Comparison of ENCODE assay signal across 19 mouse cellular contexts in the genomic region with DNA sequence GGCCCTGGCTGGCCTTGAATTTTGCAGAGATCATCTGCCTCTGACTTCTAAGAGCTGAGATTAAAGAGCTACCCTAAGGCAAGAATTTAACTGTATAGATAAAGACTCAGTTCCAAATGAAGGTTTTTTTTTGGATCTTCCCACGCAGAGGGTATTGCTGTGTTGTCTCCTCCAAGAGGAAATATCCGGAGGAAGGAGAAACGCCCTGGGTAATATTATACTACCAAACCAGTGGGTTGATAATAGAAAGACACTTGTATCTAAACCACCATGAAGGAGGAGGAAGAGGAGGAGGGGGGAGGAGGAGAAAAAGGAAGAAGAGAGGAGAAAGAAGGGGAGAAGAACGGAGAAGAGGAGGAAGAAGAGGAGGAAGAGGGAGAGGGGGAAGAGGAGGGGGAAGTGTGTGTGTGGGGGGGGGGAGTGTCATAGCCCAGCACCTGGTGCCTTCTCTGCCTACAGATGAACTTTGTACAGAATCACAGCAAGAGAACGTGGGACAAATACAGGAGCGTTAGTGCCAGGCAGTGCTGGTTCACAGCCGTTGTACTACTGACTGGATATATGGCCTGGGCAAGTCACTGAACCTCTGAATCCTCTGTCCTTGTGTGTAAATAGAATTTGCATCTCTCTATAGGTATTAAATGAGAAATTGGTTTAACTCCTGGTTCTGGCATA. TPM values are rescaled to one million over a fixed set of nuclear protein-coding genes. Genes with fewer than 3 reads are reported as not detected.
DNase-seq lines count a peak whose midpoint lies in the region; ATAC-seq and TF ChIP-seq lines count a peak whose summit lies in the region.
"Had no signal": no experiment of that assay in that cellular context is flagged by ENCODE, and none has a peak within 500 bp of the region (broad histone marks: within the 10 kb centered on the region; RNA-seq: fewer than 3 reads in every experiment).

No protein-coding gene starts in this region.

- TF ChIP-seq CTCF in lung, postnatal 0 days (IDR thresholded peaks at IDR 0.05), result no peak
- no peak for TF ChIP-seq CTCF in intestine, postnatal 0 days (IDR thresholded peaks at IDR 0.05; ENCODE audit: low read depth)
- TF ChIP-seq CTCF in small intestine, adult 2 months (IDR thresholded peaks at IDR 0.05; ENCODE audit: extremely low read depth, insufficient read length, insufficient replicate concordance, low read depth, low read length), result no peak

- H3K27me3 ChIP-seq in heart, embryonic 12.5 days (replicated peaks), result peaks cover 82% of the 10 kb centered on the region
- peaks cover 14% of the 10 kb centered on the region; the same call in 1 of the 2 replicates for H3K27me3 ChIP-seq in lung, postnatal 0 days (replicated peaks; ENCODE audit: insufficient read depth, low read length)
- H3K27me3 ChIP-seq in intestine, postnatal 0 days (replicated peaks; ENCODE audit: control insufficient read depth, insufficient read depth, low read length), result peaks cover under 1% of the 10 kb centered on the region; the same call in 1 of the 2 replicates
- H3K27me3 ChIP-seq in small intestine, adult 2 months (ENCODE audit: control insufficient read depth, insufficient read depth, low read length), result peaks cover 2% of the 10 kb centered on the region; the same call in 1 of the 2 replicates

- WGBS in heart, embryonic 12.5 days, result 72% methylated on average over 7 of the region's 7 CpGs
- WGBS in lung, postnatal 0 days, result 61% methylated on average over 7 of the region's 7 CpGs
- WGBS in intestine, postnatal 0 days, result 44% methylated on average over 7 of the region's 7 CpGs
- 22% methylated on average over 7 of the region's 7 CpGs for WGBS in small intestine, adult 2 months

- TF ChIP-seq EP300 in lung, postnatal 0 days (IDR thresholded peaks at IDR 0.05), result no peak

- no peak for DNase-seq in heart, adult 9 months (ENCODE audit: low spot score in 2 of 2)
- DNase-seq in lung, postnatal 0 days (ENCODE audit: low spot score), result no peak
- no peak for DNase-seq in lung, postnatal 36 days
- DNase-seq in kidney, postnatal 14 days, result no peak
- DNase-seq: adrenal gland, postnatal 36 days; cerebellum, postnatal 25 days; retina, postnatal 1 day had no signal

- H3K4me3 ChIP-seq in heart, embryonic 12.5 days, result no peak overlapping the region
- H3K4me3 ChIP-seq in lung, postnatal 0 days (ENCODE audit: low read depth, low read length), result no peak overlapping the region
- no peak overlapping the region for H3K4me3 ChIP-seq in intestine, postnatal 0 days (ENCODE audit: low read depth, low read length)
- H3K4me3 ChIP-seq in small intestine, adult 2 months (ENCODE audit: low read depth, low read length), result no peak overlapping the region

- H3K4me2 ChIP-seq in heart, embryonic 12.5 days, result peak overlapping the region; percentile 85
- H3K4me2 ChIP-seq in lung, postnatal 0 days (replicated peaks; ENCODE audit: low read depth, low read length), result no peak overlapping the region
- peak overlapping the region; percentile 67 for H3K4me2 ChIP-seq in intestine, postnatal 0 days (replicated peaks; ENCODE audit: low read depth)

- H3K36me3 ChIP-seq in heart, embryonic 12.5 days, result no peaks in the 10 kb centered on the region
- no peaks in the 10 kb centered on the region for H3K36me3 ChIP-seq in lung, postnatal 0 days (ENCODE audit: insufficient read depth, low read length)
- no peaks in the 10 kb centered on the region for H3K36me3 ChIP-seq in intestine, postnatal 0 days (ENCODE audit: control insufficient read depth, insufficient read depth)
- H3K36me3 ChIP-seq in small intestine, adult 2 months (ENCODE audit: control insufficient read depth, insufficient read depth, low read length), result no peaks in the 10 kb centered on the region
- H3K36me3 ChIP-seq: embryonic facial prominence, embryonic 10.5 days; forebrain, embryonic 10.5 days; midbrain, embryonic 12.5 days had no signal

- H3K27ac ChIP-seq in heart, embryonic 12.5 days (ENCODE audit: poor library complexity, severe bottlenecking), result no peak overlapping the region
- 0 out of 2 replicates have a peak overlapping the region, but pooled peaks have one; percentile 16 for H3K27ac ChIP-seq in lung, postnatal 0 days (ENCODE audit: low read length)
- H3K27ac ChIP-seq in intestine, postnatal 0 days (ENCODE audit: low read depth, low read length), result peak overlapping the region; percentile 87
- H3K27ac ChIP-seq in small intestine, adult 2 months (ENCODE audit: insufficient read depth, low read depth, low read length), result peak overlapping the region; percentile 71
- H3K27ac ChIP-seq: embryonic facial prominence, embryonic 10.5 days; forebrain, embryonic 10.5 days; midbrain, embryonic 12.5 days had no signal

- peaks cover 20% of the 10 kb centered on the region for H3K4me1 ChIP-seq in heart, embryonic 12.5 days (replicated peaks)
- peaks cover 10% of the 10 kb centered on the region for H3K4me1 ChIP-seq in lung, postnatal 0 days (ENCODE audit: insufficient read depth, low read depth, low read length)
- H3K4me1 ChIP-seq in intestine, postnatal 0 days (replicated peaks; ENCODE audit: control insufficient read depth, insufficient read depth, low read length), result no peaks in the 10 kb centered on the region
- peaks cover 11% of the 10 kb centered on the region for H3K4me1 ChIP-seq in small intestine, adult 2 months (ENCODE audit: control insufficient read depth, insufficient read depth, insufficient read length, low read length)

- no peak overlapping the region for H3K9ac ChIP-seq in heart, embryonic 12.5 days
- no peak overlapping the region for H3K9ac ChIP-seq in lung, postnatal 0 days (replicated peaks; ENCODE audit: low read depth)
- no peak overlapping the region for H3K9ac ChIP-seq in intestine, postnatal 0 days (ENCODE audit: low read depth, low read length)
- H3K9ac ChIP-seq: midbrain, embryonic 12.5 days had no signal

- no peaks in the 10 kb centered on the region for H3K9me3 ChIP-seq in heart, embryonic 12.5 days (replicated peaks)
- H3K9me3 ChIP-seq in lung, postnatal 0 days (ENCODE audit: low read length), result no peaks in the 10 kb centered on the region
- H3K9me3 ChIP-seq in intestine, postnatal 0 days (ENCODE audit: control insufficient read depth), result no peaks in the 10 kb centered on the region
- H3K9me3 ChIP-seq: embryonic facial prominence, embryonic 10.5 days; forebrain, embryonic 10.5 days; midbrain, embryonic 12.5 days had no signal

- no peak for TF ChIP-seq POLR2A in small intestine, adult 2 months (IDR thresholded peaks at IDR 0.05; ENCODE audit: low read depth, low read length)

- ATAC-seq in heart, embryonic 12.5 days (ENCODE audit: insufficient number of reproducible peaks, low FRiP score), result no peak
- no peak for ATAC-seq in lung, postnatal 0 days
- ATAC-seq in intestine, postnatal 0 days, result no peak
- ATAC-seq in inflammation-experienced regulatory T-cells, adult 6 months, result no peak

RNA-seq across cellular contexts. Expression of gene Mt1, which starts 1.0 kb away (rescaled TPM):
- polyA plus RNA-seq in heart, embryonic 12.5 days (2016; fragmentation: Nextera tagmentation; extraction: Ambion mirVana), result 129 and 209 TPM in 2 replicates
- polyA plus RNA-seq in lung, postnatal 0 days (2015; fragmentation: Nextera tagmentation; extraction: Ambion mirVana), result 836 and 858 TPM in 2 replicates
- 2,068 and 2,262 TPM in 2 replicates for polyA plus RNA-seq in intestine, postnatal 0 days (2015; fragmentation: Nextera tagmentation; extraction: Ambion mirVana)
- polyA plus RNA-seq in small intestine, adult 2 months (2012; rRNA removed), result 966 and 1,593 TPM in 2 replicates
- 10 to 100 TPM in 1 of 3 experiments, 1 to 10 TPM in 2; 1.5 to 11.0 (median 2.6) TPM for polyA plus RNA-seq in inflammation-experienced regulatory T-cells, adult 6 months (2017; shearing (Covaris generic))

RNA-seq across cellular contexts. Expression of gene Mt2, which starts 5.4 kb away (rescaled TPM):
- polyA plus RNA-seq in heart, embryonic 12.5 days (2016; fragmentation: Nextera tagmentation; extraction: Ambion mirVana), result 23.6 and 39.2 TPM in 2 replicates
- polyA plus RNA-seq in lung, postnatal 0 days (2015; fragmentation: Nextera tagmentation; extraction: Ambion mirVana), result 143 and 159 TPM in 2 replicates
- 224 and 270 TPM in 2 replicates for polyA plus RNA-seq in intestine, postnatal 0 days (2015; fragmentation: Nextera tagmentation; extraction: Ambion mirVana)
- polyA plus RNA-seq in small intestine, adult 2 months (2012; rRNA removed), result 50.1 and 80.3 TPM in 2 replicates
- polyA plus RNA-seq in inflammation-experienced regulatory T-cells, adult 6 months (2017; shearing (Covaris generic)), result under 1 TPM in 1 of 3 experiments, not detected in 2; 0.94 TPM

RNA-seq across cellular contexts. Expression of gene Mt3, which starts 25.4 kb away (rescaled TPM):
- polyA plus RNA-seq in heart, embryonic 12.5 days (2016; fragmentation: Nextera tagmentation; extraction: Ambion mirVana), result 24.7 and 25.0 TPM in 2 replicates
- 2.6 TPM in 2 replicates for polyA plus RNA-seq in lung, postnatal 0 days (2015; fragmentation: Nextera tagmentation; extraction: Ambion mirVana)
- 4.4 and 4.7 TPM in 2 replicates for polyA plus RNA-seq in intestine, postnatal 0 days (2015; fragmentation: Nextera tagmentation; extraction: Ambion mirVana)
- polyA plus RNA-seq in small intestine, adult 2 months (2012; rRNA removed), result 0.90 and 2.8 TPM in 2 replicates
- polyA plus RNA-seq in inflammation-experienced regulatory T-cells, adult 6 months (2017; shearing (Covaris generic)), result 1 to 10 TPM in 1 of 3 experiments, not detected in 2; 5.9 TPM
- polyA plus RNA-seq: C2C12 had no signal

RNA-seq across cellular contexts. Expression of gene Nup93, which starts 36.5 kb away (rescaled TPM):
- 71.6 and 73.6 TPM in 2 replicates for polyA plus RNA-seq in heart, embryonic 12.5 days (2016; fragmentation: Nextera tagmentation; extraction: Ambion mirVana)
- polyA plus RNA-seq in lung, postnatal 0 days (2015; fragmentation: Nextera tagmentation; extraction: Ambion mirVana), result 26.7 and 27.1 TPM in 2 replicates
- 21.2 and 21.9 TPM in 2 replicates for polyA plus RNA-seq in intestine, postnatal 0 days (2015; fragmentation: Nextera tagmentation; extraction: Ambion mirVana)
- 3.6 and 5.4 TPM in 2 replicates for polyA plus RNA-seq in small intestine, adult 2 months (2012; rRNA removed)
- polyA plus RNA-seq in inflammation-experienced regulatory T-cells, adult 6 months (2017; shearing (Covaris generic)), result 10 to 100 TPM; 29.9 to 37.2 (median 35.3) TPM

RNA-seq across cellular contexts. Expression of gene Mt4, which starts 40.9 kb away (rescaled TPM):
- polyA plus RNA-seq in heart, embryonic 12.5 days (2016; fragmentation: Nextera tagmentation; extraction: Ambion mirVana), result not detected in 2 replicates
- not detected in 2 replicates for polyA plus RNA-seq in lung, postnatal 0 days (2015; fragmentation: Nextera tagmentation; extraction: Ambion mirVana)
- polyA plus RNA-seq in intestine, postnatal 0 days (2015; fragmentation: Nextera tagmentation; extraction: Ambion mirVana), result 0.69 and 2.6 TPM in 2 replicates
- not detected in 2 replicates for polyA plus RNA-seq in small intestine, adult 2 months (2012; rRNA removed)
- not detected for polyA plus RNA-seq in inflammation-experienced regulatory T-cells, adult 6 months (2017; shearing (Covaris generic))
- polyA plus RNA-seq: embryonic facial prominence, embryonic 10.5 days; forebrain, embryonic 10.5 days; frontal cortex, adult 2 months; kidney, embryonic 16.5 days; lung, embryonic 16.5 days; midbrain, embryonic 12.5 days; urinary bladder, adult 2 months had no signal

Comparison
In these comparisons a context has a peak if more than half of its experiments do, and no peak if none do; other contexts are left out.
1. RNA of gene Mt1, which starts 1.0 kb away (polyA plus RNA-seq): 2,068 to 2,262 TPM in intestine, postnatal 0 days, 966 to 1,593 TPM in small intestine, adult 2 months, 836 to 858 TPM in lung, postnatal 0 days and 129 to 209 TPM in heart, embryonic 12.5 days; 1.5 to 11.0 TPM in inflammation-experienced regulatory T-cells, adult 6 months; every median in the first group is over 10 times any median in the second.
2. RNA of gene Mt2, which starts 5.4 kb away (polyA plus RNA-seq): 224 to 270 TPM in intestine, postnatal 0 days, 143 to 159 TPM in lung, postnatal 0 days, 50.1 to 80.3 TPM in small intestine, adult 2 months and 23.6 to 39.2 TPM in heart, embryonic 12.5 days; 0.94 TPM in inflammation-experienced regulatory T-cells, adult 6 months; every median in the first group is over 10 times any median in the second.